Mouse (Mus musculus) spleen, adult 2 months (tissue): Measurements from ENCODE around the gene Rnf19b.

Source experiments
- CTCF ChIP-seq: fragments of 200-500 bp; IDR thresholded peaks from 2 replicates; pipeline ENCODE4 v1.5.1; 2011; ENCODE audit warnings: mild to moderate bottlenecking, inconsistent platforms; ENCODE audit not compliant: insufficient read depth, insufficient read length, insufficient replicate concordance; ENCODE audit errors: extremely low read depth
- POLR2A ChIP-seq: fragments of 200-500 bp; IDR thresholded peaks from 2 replicates; pipeline ENCODE4 v1.6.1; 2011; ENCODE audit warnings: low read depth, low read length, inconsistent platforms

DNA sequence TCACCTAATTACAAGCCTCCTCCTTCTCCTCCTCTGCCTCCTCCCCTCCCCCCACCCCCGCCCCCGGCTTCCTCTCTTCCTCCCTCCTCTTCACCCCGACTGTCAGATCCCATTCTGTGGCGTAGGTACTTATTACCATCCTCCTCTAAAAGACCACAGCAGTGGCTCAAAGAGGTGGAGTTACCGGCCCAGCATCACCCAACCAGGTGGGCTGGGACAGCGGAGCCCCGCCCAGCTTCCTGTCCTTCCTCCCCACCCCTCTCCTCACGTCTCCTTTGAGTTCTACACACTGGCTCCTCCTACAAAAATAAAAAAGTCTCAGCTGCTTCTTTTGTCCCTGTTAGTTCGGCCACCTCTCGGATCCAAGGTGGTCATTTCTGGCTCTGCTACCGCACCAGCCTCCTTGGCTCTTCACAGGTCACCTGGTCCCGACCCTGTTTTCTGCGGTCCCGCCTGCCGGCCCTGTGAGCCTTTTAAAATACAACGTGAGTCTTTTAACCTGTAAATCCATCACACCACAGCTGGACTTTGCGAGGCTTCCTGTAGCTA is 72.8 kb downstream of the Rnf19b start:
- TF ChIP-seq CTCF (no peak), POLR2A (no peak)
